Mouse (Mus musculus): ENCODE measurements around the gene Kcnh5.

The Kcnh5 gene

DNA sequence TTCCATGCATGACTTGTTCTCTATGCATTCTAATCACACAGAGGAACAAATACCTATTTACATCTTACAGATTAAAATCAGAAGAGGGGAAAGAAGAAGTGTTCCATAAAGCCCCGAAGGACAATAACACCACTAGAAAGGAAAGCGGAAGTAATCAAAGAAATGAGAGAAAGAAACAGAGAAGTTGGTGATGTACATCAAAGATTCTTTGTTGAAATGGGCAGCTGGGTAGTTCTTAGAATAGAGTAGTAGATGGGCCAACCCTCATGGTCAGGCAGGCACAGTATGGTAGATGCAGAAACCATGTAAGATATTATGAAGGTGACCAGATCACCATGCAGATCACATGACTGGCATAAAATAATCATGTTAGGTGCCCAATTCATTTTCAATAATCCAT, 210.9 kb downstream of the Kcnh5 start:
- in situ Hi-C loops (cut with MboI, MseI) = no loop called here

GRCm38 (mm10) chr12:74952661-74953060, 224.5 kb downstream of the Kcnh5 start:
- in situ Hi-C loops (cut with MboI, MseI) = no loop called here

- in situ Hi-C loops (cut with MboI, MseI) = no loop called here
Measured at GRCm38 (mm10) chr12:74951124-74952115, 225.7 kb downstream of the Kcnh5 start.

- in situ Hi-C loops (cut with MboI, MseI) = no loop called here
Measured at GRCm38 (mm10) chr12:74901331-74901730, 275.8 kb downstream of the Kcnh5 start.

DNA sequence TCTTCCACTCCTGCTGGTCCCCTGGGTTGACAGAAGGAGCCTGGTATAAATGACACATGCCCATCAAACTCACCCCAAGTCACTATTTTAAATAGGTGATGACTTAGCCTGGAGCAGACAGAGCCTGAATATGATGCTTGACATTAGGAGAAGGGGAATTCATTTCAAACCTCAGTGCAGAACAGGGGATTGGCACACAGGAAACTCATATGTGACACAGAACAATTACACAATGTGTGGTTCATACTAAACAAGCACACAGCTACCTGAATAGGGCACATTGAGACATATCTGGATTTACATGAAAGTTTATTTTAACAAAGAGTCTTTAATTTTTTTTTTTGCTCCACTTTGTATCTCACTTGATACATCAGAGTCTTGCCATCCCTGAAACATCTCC, 276.4 kb downstream of the Kcnh5 start:
- in situ Hi-C loops (cut with MboI, MseI) = no loop called here

- in situ Hi-C loops (cut with MboI, MseI) = no loop called here
Measured at GRCm38 (mm10) chr12:74899055-74899454, 278.1 kb downstream of the Kcnh5 start.

DNA sequence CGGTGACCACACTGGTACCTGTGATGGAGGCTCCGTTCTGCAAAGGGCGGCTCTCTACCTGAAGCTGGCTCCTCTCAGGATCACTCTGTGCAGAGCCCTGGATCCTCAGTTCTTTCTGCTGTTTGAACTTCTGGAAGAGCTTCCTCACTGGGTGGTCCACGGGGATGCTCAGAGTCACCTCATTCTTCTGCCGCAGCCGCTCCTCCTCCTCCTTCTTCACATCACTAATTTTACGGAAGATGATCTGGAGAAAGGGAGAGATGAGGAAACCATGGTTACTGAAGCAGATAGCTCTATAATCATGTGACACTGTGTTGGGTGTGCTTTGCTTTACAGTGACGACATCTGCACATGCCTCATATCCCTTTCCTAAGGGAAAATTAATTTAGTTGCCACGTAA, 278.9 kb downstream of the Kcnh5 start:
- in situ Hi-C loops (cut with MboI, MseI) = no loop called here

- in situ Hi-C loops (cut with MboI, MseI) = no loop called here
Measured at GRCm38 (mm10) chr12:74894870-74895423, 282.2 kb downstream of the Kcnh5 start.

GRCm38 (mm10) chr12:74889419-74889818, 287.7 kb downstream of the Kcnh5 start:
- in situ Hi-C loops (cut with MboI, MseI) = no loop called here

- in situ Hi-C loops (cut with MboI, MseI) = no loop called here
Measured at GRCm38 (mm10) chr12:74887064-74887463, 290.1 kb downstream of the Kcnh5 start.

- in situ Hi-C loops (cut with MboI, MseI) = no loop called here
Measured at GRCm38 (mm10) chr12:74881344-74881743, 295.8 kb downstream of the Kcnh5 start.

DNA sequence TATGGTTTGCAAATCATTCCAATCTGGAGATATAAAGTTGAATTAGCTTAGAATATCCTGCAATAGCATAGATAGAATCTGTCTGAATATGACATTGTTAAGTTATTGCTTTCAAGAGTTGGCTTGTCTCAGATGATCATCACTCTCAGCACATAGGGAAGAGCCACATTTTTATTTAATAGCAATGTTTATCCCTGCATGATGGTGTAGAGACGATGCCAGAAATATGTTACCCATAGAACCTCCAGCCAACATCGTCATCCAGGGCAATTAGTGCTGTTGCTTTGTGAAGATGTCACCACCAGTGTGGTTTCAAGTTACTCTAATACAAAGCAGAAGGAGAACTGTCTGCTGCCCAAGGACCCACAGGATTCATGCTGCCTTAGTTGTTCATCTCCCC, 321.5 kb downstream of the Kcnh5 start:
- in situ Hi-C loops (cut with MboI, MseI) = no loop called here

- in situ Hi-C loops (cut with MboI, MseI) = no loop called here
Measured at GRCm38 (mm10) chr12:74854263-74854662, 322.9 kb downstream of the Kcnh5 start.

GRCm38 (mm10) chr12:74850323-74850722, 326.8 kb downstream of the Kcnh5 start:
- in situ Hi-C loops (cut with MboI, MseI) = no loop called here

DNA sequence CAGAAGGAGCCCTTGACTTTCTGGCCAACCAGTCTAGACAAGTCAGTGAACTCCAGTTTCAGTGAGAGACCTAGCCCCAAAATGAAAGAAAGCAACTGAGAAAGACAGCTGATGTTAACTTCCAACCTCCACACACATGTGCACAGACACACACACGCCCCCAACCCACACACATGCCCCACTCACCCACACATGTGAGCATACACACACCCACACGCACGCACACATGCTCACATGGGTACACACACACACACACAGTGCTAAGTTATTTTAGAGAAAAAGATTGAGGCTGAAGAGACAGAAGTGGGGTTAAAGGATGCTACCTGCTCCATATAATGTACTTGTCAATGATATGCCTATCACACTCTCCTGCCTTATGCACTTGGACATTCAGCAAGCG, 327.2 kb downstream of the Kcnh5 start:
- in situ Hi-C loops (cut with MboI, MseI) = no loop called here

GRCm38 (mm10) chr12:74848611-74849347, 328.4 kb downstream of the Kcnh5 start:
- in situ Hi-C loops (cut with MboI, MseI) = no loop called here

Data from T-helper 1 cell (primary cell).